Mouse (Mus musculus): Measurements from ENCODE around the gene Mta2. TPM values are rescaled to one million over a fixed set of nuclear protein-coding genes. Genes with fewer than 3 reads are reported as not detected.

The Mta2 gene
- total and polyA plus RNA-seq, 3 experiments: 116 to 171 (median 167) TPM

GRCm38 (mm10) chr19:8920836-8921291 lies 20.8 kb upstream of the Mta2 start (continued):
- TF ChIP-seq MAFK (IDR thresholded peaks at IDR 0.05; ENCODE audit: borderline replicate concordance, low read depth, low read length) (no peak), KAT2A (conservative IDR thresholded peaks at IDR 0.05; ENCODE audit: low read depth, low read length) (no peak), RAD21 (IDR thresholded peaks at IDR 0.05; ENCODE audit: low read depth, low read length) (no peak), CTCF (IDR thresholded peaks at IDR 0.05 in 2 of 3, conservative IDR thresholded peaks at IDR 0.05 in 1 of 3; ENCODE audit: control insufficient read depth in 1 of 3, insufficient read depth in 1 of 3, low read depth in 2 of 3, low read length in 3 of 3, poor library complexity in 1 of 3, severe bottlenecking in 1 of 3) (no peak), ZKSCAN1 (IDR thresholded peaks at IDR 0.05; ENCODE audit: low read depth, low read length) (no peak), ELF1 (IDR thresholded peaks at IDR 0.05; ENCODE audit: low read depth, low read length) (no peak), SIN3A (IDR thresholded peaks at IDR 0.05; ENCODE audit: low read length) (peak; percentile 59), TCF12 (IDR thresholded peaks at IDR 0.05; ENCODE audit: low read depth, low read length) (no peak), ZMIZ1 (IDR thresholded peaks at IDR 0.05; ENCODE audit: low read depth, low read length) (no peak), TBP (IDR thresholded peaks at IDR 0.05; ENCODE audit: low read depth, low read length) (no peak), POLR2AphosphoS5 (IDR thresholded peaks at IDR 0.05; ENCODE audit: borderline replicate concordance, low read depth, low read length) (no peak), ZC3H11A (IDR thresholded peaks at IDR 0.05; ENCODE audit: low read depth, low read length) (no peak), USF2 (IDR thresholded peaks at IDR 0.05; ENCODE audit: borderline replicate concordance in 1 of 2, insufficient read depth in 1 of 2, low read depth in 1 of 2, low read length in 2 of 2) (peak; percentile 81 to 84)

- peaks cover 13 to 18% of the 10 kb centered on the region in 2 experiments; a peak in 3 of 4 replicates for H3K4me1 ChIP-seq (ENCODE audit: control insufficient read depth in 1 of 2, insufficient read depth in 2 of 2, low read length in 2 of 2)
- H3K79me2 ChIP-seq (ENCODE audit: control insufficient read depth, insufficient read depth, low read length, poor library complexity): peaks cover 16% of the 10 kb centered on the region
- no peak for DNase-seq (ENCODE audit: low read depth, low spot score)
- H3K9me3 ChIP-seq (replicated peaks; ENCODE audit: insufficient read depth, low read length): no peaks in the 10 kb centered on the region
- H3K4me3 ChIP-seq (ENCODE audit: control insufficient read depth in 1 of 2, insufficient read depth in 1 of 2, low read depth in 2 of 2, low read length in 2 of 2): no peak overlapping the region
- H3K9ac ChIP-seq (ENCODE audit: control insufficient read depth, low read depth, low read length, poor library complexity, severe bottlenecking): no peak overlapping the region; the same call in 1 of the 2 replicates
- H3K27ac ChIP-seq (ENCODE audit: control insufficient read depth, low read depth, low read length): no peak overlapping the region
- no peaks in the 10 kb centered on the region for H3K27me3 ChIP-seq (ENCODE audit: control insufficient read depth in 1 of 2, insufficient read depth in 2 of 2, low read length in 2 of 2)
- peaks cover 0 to 20% of the 10 kb centered on the region in 2 experiments; a peak in 2 of 4 replicates for H3K36me3 ChIP-seq (ENCODE audit: control insufficient read depth in 1 of 2, insufficient read depth in 2 of 2, low read length in 2 of 2)
- TF ChIP-seq RAD21 (IDR thresholded peaks at IDR 0.05; ENCODE audit: low read depth, low read length) (no peak), GATA1 (IDR thresholded peaks at IDR 0.05; ENCODE audit: low read depth, low read length) (no peak), JUND (IDR thresholded peaks at IDR 0.05; ENCODE audit: low read depth, low read length) (no peak), ELF1 (IDR thresholded peaks at IDR 0.05; ENCODE audit: low read depth, low read length) (no peak), CHD1 (IDR thresholded peaks at IDR 0.05; ENCODE audit: low read depth, low read length) (no peak), NELFE (IDR thresholded peaks at IDR 0.05; ENCODE audit: low read depth, low read length) (no peak), MYB (IDR thresholded peaks at IDR 0.05; ENCODE audit: low read depth, low read length) (no peak), NRF1 (IDR thresholded peaks at IDR 0.05; ENCODE audit: insufficient read depth, low read depth, low read length, poor library complexity, severe bottlenecking) (no peak), HCFC1 (IDR thresholded peaks at IDR 0.05; ENCODE audit: low read depth, low read length) (no peak), MAX (IDR thresholded peaks at IDR 0.05; ENCODE audit: low read length) (no peak), MEF2A (IDR thresholded peaks at IDR 0.05; ENCODE audit: extremely low read depth, insufficient replicate concordance, low read depth, low read length, poor library complexity, severe bottlenecking) (no peak), POLR2A (IDR thresholded peaks at IDR 0.05; ENCODE audit: control insufficient read depth in 1 of 2, insufficient read depth in 1 of 2, low read depth in 1 of 2, low read length in 2 of 2, poor library complexity in 1 of 2) (no peak), POLR2AphosphoS2 (IDR thresholded peaks at IDR 0.05; ENCODE audit: low read length) (no peak), TCF12 (IDR thresholded peaks at IDR 0.05; ENCODE audit: low read depth, low read length) (no peak)
Measured at GRCm38 (mm10) chr19:8921741-8922140, 19.9 kb upstream of the Mta2 start.
